21 mouse cellular contexts compared by ENCODE assay signal in genomic region chr10:55192176-55192575, GRCm38 (mm10).
DNase-seq lines count a peak whose midpoint lies in the region; ATAC-seq and TF ChIP-seq lines count a peak whose summit lies in the region.
"Had no signal": no experiment of that assay in that cellular context is flagged by ENCODE, and none has a peak within 500 bp of the region (broad histone marks: within the 10 kb centered on the region; RNA-seq: fewer than 3 reads in every experiment).

No protein-coding gene starts in this region.

- no peak overlapping the region for H3K27ac ChIP-seq in midbrain, embryonic 11.5 days (ENCODE audit: low read depth, low read length)
- H3K27ac ChIP-seq in midbrain, postnatal 0 days (ENCODE audit: low read depth, low read length), result no peak overlapping the region

- no peak overlapping the region for H3K4me2 ChIP-seq in midbrain, embryonic 11.5 days
- H3K4me2 ChIP-seq in midbrain, postnatal 0 days (ENCODE audit: low read depth, low read length, poor library complexity, severe bottlenecking), result no peak overlapping the region

- H3K36me3 ChIP-seq in midbrain, embryonic 11.5 days (ENCODE audit: control insufficient read depth, insufficient read depth, low read length), result no peaks in the 10 kb centered on the region
- H3K36me3 ChIP-seq in midbrain, postnatal 0 days (ENCODE audit: insufficient read depth, low read length), result no peaks in the 10 kb centered on the region
- H3K36me3 ChIP-seq: G1E had no signal

- H3K9me3 ChIP-seq in midbrain, embryonic 11.5 days (ENCODE audit: control insufficient read depth, low read length), result no peaks in the 10 kb centered on the region
- H3K9me3 ChIP-seq in midbrain, postnatal 0 days (ENCODE audit: low read length), result no peaks in the 10 kb centered on the region
- H3K9me3 ChIP-seq: G1E had no signal

- H3K27me3 ChIP-seq in midbrain, embryonic 11.5 days (ENCODE audit: control insufficient read depth, insufficient read depth, low read length), result no peaks in the 10 kb centered on the region
- H3K27me3 ChIP-seq in midbrain, postnatal 0 days (ENCODE audit: insufficient read depth, low read length), result no peaks in the 10 kb centered on the region
- H3K27me3 ChIP-seq: CH12.LX, Patski had no signal

- no peak overlapping the region for H3K4me3 ChIP-seq in midbrain, embryonic 11.5 days (ENCODE audit: low read depth, low read length)
- H3K4me3 ChIP-seq in midbrain, postnatal 0 days (ENCODE audit: low read depth, low read length), result no peak overlapping the region

- no peak for ATAC-seq in midbrain, embryonic 11.5 days (ENCODE audit: low FRiP score)
- ATAC-seq in midbrain, postnatal 0 days (ENCODE audit: low FRiP score), result no peak
- no peak for ATAC-seq in megakaryocyte-erythroid progenitor cell, adult 5-6 weeks (replicated peaks; ENCODE audit: low FRiP score, low TSS enrichment, poor library complexity, severe bottlenecking)
- ATAC-seq: activated CD4-positive, CD25-positive, alpha-beta regulatory T cell, adult 4 months; CD4-positive, CD25-positive, alpha-beta regulatory T cell, adult 4 months; Patski had no signal

- no peak for TF ChIP-seq CTCF in midbrain, postnatal 0 days (IDR thresholded peaks at IDR 0.05)

- H3K9ac ChIP-seq in midbrain, embryonic 11.5 days (ENCODE audit: low read length), result no peak overlapping the region
- no peak overlapping the region for H3K9ac ChIP-seq in midbrain, postnatal 0 days (replicated peaks; ENCODE audit: low read length, poor library complexity, severe bottlenecking)

- H3K4me1 ChIP-seq in midbrain, embryonic 11.5 days (ENCODE audit: control insufficient read depth, insufficient read depth, low read length), result no peaks in the 10 kb centered on the region
- no peaks in the 10 kb centered on the region for H3K4me1 ChIP-seq in midbrain, postnatal 0 days (ENCODE audit: insufficient read depth, low read length)

- peak; percentile 12 for DNase-seq in midbrain, embryonic 11.5 days (ENCODE audit: low spot score, missing footprints)
- no peak for DNase-seq in midbrain, postnatal 0 days (ENCODE audit: low spot score)
- peak; percentile 65 for DNase-seq in fat pad, adult 2 months (ENCODE audit: extremely low read depth, low read depth, low spot score)
- peak; percentile 70 for DNase-seq in gonadal fat pad, adult 2 months (ENCODE audit: low read depth)
- DNase-seq in layer of hippocampus, adult 8-10 months (ENCODE audit: low spot score in 2 of 2), result no peak
- DNase-seq: adrenal gland, adult 2 months; adrenal gland, adult 8-10 months; adrenal gland, postnatal 10 days; adrenal gland, postnatal 14 days; adrenal gland, postnatal 25 days; adrenal gland, postnatal 36 days; B cell, adult 2 months; cerebellum, adult 11 months; cerebellum, adult 11-12 months; cerebellum, adult 18-20 months had no signal

Comparison
In these comparisons a context has a peak if more than half of its experiments do, and no peak if none do; other contexts are left out.
1. DNase-seq: peak in midbrain, embryonic 11.5 days (single experiment), fat pad, adult 2 months (single experiment) and gonadal fat pad, adult 2 months (single experiment); none in midbrain, postnatal 0 days (single experiment) and layer of hippocampus, adult 8-10 months (0 of 2).